Mouse (Mus musculus) heart, adult 9 months (tissue): Measurements from ENCODE around the gene Efna5.
A peak's percentile ranks its signal among the peaks of the same experiment; 100 is the strongest.

ENCODE experiments used
- DNase-seq, 2 experiments: peaks; one replicate each; pipeline ENCODE4 v3.0.0; 2022; ENCODE audit warnings: low spot score in 2 of 2

The Efna5 gene

DNA sequence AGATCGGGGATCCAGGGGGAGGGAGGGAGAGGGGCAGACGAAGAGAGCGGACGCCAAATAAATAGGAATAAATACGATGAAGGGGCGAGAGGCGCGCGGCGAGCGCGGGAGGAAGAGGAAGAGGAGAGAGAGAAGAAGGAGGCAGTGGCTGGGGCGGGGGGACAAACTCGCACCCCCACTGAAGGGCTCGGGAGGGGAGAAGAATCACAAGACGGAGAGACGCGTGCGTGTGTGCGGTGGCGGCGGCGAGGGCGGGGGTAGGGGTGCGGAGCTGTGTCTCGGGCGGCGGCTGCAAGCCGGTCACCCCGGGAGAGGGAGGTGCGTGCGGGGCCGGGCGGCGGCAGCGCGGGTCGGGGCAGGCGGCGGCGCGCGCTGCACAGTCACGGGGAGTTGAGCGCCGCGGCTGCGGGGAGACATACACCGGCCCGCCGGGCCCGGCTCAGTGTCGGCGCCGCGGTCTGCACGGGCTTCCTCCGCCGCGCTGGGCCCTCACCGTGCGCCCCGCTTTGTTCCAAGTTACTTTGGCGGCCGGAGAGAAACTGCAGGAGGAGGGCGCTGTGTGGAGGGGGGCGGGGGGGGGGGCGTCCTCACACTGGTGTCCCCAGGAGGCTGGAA is at the start of gene Efna5:
TSS of gene Efna5 (minus strand) at position 142 of the 615 bp plus-strand sequence.
- DNase-seq: peak; percentile 7 to 21

DNA sequence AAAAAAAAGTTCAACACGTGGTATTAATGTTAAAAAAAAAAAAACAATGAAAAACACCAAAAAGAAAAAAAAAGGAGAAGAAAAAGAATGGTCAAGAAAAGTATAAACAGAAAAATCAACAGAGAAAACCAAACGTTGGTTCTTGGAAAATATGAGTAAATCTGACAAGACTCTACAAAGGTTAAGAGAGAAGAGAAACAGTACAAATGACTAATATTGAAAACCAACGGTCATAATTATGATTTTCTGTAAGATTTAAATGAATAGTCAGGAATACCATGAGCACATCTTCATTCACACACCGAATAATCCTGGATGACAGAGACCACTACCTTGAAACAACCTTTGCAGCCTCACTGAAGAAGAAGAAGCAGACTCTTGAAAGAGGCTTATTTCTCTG is 34.2 kb upstream of the Efna5 start:
- DNase-seq: no peak

GRCm38 (mm10) chr17:62905692-62906445 is 24.8 kb upstream of the Efna5 start:
- no peak for DNase-seq

DNA sequence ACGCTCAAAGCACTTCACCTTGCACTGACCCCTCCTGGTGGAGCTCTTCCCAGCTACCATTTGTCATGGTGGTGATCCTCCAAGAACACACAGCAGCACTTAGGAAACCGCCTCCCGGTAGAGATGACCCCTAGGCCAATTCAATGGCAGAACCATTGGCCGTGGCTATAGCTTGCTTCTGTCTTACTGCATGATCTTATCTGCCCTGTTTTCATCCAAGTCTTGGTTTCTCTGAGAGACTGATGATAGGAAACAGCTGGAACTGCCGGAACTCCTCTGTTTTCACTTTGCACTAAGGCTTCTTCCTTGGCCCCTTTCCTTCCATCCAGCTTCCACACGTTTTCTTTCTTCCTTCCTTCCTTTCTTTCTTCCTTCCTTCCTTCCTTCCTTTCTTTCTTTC is 17.9 kb upstream of the Efna5 start:
- DNase-seq: no peak

GRCm38 (mm10) chr17:62889991-62890390 is 8.9 kb upstream of the Efna5 start:
- no peak for DNase-seq

DNA sequence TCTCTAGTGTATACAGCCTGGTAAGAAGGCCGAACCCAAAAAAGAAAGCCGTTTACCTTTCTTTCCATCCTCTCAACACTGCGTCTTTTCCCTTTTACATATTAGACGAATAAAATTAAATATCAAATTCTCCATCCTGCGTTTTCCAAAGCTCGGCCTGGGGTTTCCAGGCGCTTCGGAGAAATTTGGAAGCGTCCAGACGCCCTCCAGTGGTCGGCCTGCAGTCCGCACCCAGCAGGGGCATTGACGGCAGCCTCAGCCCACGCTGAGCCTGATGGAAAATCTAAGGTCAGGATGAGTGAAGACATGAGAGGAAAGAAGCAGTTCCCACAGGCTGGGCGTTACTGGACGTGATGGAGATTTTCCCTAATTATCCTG is 3.0 kb upstream of the Efna5 start:
- peak; percentile 51 to 73 for DNase-seq

GRCm38 (mm10) chr17:62883476-62884128 is 2.5 kb upstream of the Efna5 start:
- DNase-seq: peak in 1 of 2 experiments; percentile 34

- peak; percentile 83 to 85 for DNase-seq
Measured at GRCm38 (mm10) chr17:62882726-62883475, 1.8 kb upstream of the Efna5 start.

- DNase-seq: peak; percentile 30 to 54
Measured at GRCm38 (mm10) chr17:62881791-62882725, 941 bp upstream of the Efna5 start.

GRCm38 (mm10) chr17:62880311-62881175 is 574 bp downstream of the Efna5 start:
- DNase-seq: peak; percentile 16 to 25

DNA sequence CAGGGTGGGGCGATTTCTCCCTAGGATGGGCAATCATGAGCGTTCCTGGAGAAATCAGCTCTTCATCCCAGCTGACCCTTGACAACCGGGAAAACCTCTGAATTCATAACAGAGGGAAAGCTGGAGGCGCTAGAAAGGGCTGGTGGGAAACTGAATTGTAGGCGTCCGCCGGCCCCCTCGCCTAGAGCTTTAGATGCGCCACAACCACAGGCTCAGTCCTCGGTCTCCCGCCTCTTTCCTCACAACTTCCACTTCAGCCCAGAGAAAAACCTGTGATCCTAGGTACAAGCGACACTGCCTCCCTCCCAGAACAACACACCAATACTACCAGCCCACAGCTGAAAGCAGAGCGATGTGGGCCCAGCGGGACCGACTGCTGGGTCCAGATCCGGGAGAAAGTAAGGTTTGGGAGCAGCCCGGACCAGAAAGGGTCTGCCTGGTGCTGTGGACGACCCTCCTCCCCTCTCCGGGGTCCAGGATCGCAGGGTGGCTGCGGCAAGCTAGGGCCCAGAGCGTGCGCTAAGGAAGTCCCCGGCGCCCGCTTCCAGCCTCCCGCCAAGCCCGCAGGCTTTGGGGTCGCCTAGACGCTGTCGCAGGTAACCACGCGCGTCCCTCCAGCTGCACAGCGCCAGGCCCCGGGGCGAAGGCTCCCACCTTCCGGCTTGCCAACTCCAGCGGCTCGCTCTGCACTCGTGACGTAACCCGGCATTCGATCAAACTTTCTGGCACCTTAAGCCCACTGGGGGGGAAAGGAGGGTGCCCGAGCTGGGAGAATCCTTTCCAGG is 1.4 kb downstream of the Efna5 start:
- DNase-seq: peak; percentile 23 to 25

DNA sequence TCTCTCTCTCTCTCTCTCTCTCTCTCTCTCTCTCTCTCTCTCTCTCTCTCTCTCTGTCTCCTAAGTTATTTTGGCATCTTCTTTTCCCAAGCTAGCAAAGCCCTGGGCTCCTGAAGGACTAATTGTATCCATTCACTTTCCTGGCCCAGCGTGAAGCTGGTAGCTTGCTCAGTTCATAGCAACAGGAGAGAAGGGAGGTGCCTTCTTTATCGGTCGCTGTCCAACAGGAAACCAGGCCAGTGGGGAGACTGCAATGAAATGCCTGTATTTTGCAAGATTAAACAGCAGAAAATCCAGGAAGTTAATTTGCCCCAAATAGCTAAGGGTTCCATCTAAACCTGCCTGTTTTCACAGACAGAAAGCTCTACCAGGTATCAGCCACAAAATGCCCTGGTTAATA is 5.4 kb downstream of the Efna5 start:
- DNase-seq: no peak

DNA sequence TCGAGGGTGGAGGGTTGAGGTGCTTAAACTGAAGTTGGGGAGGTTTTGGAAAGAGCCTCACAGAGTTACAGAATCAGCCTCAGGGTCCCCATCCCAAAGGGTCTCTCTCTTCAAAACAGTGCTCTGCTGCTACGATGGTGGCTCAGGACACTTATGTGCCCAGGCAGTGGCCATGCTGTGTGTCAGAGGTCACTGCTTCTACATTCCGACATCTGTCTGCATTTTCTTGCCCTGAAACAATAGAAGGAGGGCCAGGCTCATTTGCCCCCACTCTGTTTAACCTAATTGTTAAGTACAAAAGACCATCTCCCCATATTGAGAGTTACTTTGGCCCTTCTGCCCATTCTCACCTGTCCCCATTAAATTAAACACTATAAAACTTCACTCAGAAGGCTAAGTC is 9.2 kb downstream of the Efna5 start:
- no peak for DNase-seq

GRCm38 (mm10) chr17:62871191-62871590 is 9.9 kb downstream of the Efna5 start:
- DNase-seq: no peak

DNA sequence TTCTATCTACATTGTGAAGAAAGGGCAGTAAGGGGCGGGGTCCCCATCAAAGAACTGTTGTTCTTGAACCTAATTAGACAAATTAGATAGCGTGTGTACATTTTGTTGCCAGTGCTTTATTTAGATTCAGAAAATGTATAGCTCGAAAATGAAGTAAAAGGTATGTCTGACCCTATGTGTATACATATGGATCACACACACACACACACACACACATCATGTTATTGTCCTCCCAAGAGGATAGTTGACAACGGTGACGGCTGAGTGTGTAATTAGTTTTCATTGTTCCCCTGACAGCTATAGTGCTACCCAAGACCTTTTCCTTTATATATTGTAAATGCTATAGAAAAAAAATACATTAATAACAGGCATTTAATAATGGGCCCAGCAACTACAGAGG is 10.7 kb downstream of the Efna5 start:
- DNase-seq: no peak

- DNase-seq: no peak
Measured at GRCm38 (mm10) chr17:62864966-62865365, 16.2 kb downstream of the Efna5 start.

- no peak for DNase-seq
Measured at GRCm38 (mm10) chr17:62863004-62863403, 18.1 kb downstream of the Efna5 start.

GRCm38 (mm10) chr17:62862298-62862999 is 18.7 kb downstream of the Efna5 start:
- DNase-seq: peak; percentile 10 to 17

DNA sequence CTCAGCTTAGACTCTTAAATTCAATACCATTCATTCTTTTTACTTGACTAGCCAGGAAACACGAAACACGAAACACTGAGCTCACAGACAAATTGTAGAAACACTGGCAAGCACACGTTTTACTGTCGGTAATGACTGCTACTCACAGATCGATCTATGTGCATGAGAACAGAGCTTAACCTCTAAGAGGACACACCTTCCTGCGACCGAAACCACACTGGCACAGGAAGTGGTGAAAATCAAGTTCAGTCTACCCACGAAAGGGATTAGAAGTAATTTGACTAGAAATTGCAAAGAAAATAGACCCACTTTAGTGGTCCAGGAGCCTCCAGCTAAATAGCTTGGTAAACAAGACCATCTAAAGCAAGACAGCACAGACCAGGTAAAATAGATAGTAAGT is 23.8 kb downstream of the Efna5 start:
- no peak for DNase-seq
